In the genomic region with DNA sequence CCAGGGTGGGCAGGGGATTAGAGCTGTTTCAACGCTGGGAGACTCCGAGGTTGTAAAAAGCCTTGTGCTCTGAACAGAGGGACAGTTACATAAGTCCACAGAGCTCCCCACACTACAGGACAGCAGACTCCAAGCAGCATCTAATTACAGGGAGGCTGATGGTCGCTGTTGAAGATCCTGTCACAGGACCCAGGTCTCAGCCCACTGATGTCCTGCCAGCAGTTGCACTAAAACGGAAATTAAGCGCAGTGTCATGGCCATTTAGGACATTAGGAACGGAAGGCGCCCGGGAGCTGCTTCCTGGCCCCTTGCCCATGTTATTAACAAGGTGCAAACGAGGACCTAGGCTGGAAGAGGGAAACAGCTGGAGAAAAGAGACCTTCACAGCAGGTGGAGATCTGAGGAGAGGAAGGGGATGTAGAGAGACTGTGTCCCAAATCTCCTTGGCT, we compare ENCODE assay signal across 9 mouse cellular contexts.
DNase-seq lines count a peak whose midpoint lies in the region; ATAC-seq and TF ChIP-seq lines count a peak whose summit lies in the region.
"Had no signal": no experiment of that assay in that cellular context is flagged by ENCODE, and none has a peak within 500 bp of the region (broad histone marks: within the 10 kb centered on the region; RNA-seq: fewer than 3 reads in every experiment).

No protein-coding gene starts in this region.

- H3K27ac ChIP-seq in midbrain, postnatal 0 days (ENCODE audit: low read depth, low read length): no peak overlapping the region
- H3K27ac ChIP-seq in midbrain, embryonic 13.5 days: no peak overlapping the region
- H3K27ac ChIP-seq in neural tube, embryonic 15.5 days (replicated peaks): peak overlapping the region; percentile 33; the same call in 1 of the 2 replicates
- H3K27ac ChIP-seq: embryonic facial prominence, embryonic 12.5 days had no signal

- H3K9me3 ChIP-seq in midbrain, postnatal 0 days (ENCODE audit: low read length): no peaks in the 10 kb centered on the region
- no peaks in the 10 kb centered on the region for H3K9me3 ChIP-seq in midbrain, embryonic 13.5 days
- H3K9me3 ChIP-seq in neural tube, embryonic 15.5 days (replicated peaks): no peaks in the 10 kb centered on the region
- H3K9me3 ChIP-seq: embryonic facial prominence, embryonic 12.5 days had no signal

- no peak overlapping the region for H3K4me2 ChIP-seq in midbrain, postnatal 0 days (ENCODE audit: low read depth, low read length, poor library complexity, severe bottlenecking)
- H3K4me2 ChIP-seq in midbrain, embryonic 13.5 days (replicated peaks): no peak overlapping the region
- no peak overlapping the region for H3K4me2 ChIP-seq in neural tube, embryonic 15.5 days
- H3K4me2 ChIP-seq: embryonic facial prominence, embryonic 12.5 days had no signal

- no peak for ATAC-seq in midbrain, postnatal 0 days (ENCODE audit: low FRiP score)
- ATAC-seq in midbrain, embryonic 13.5 days: no peak
- peak; percentile 38; the same call in 1 of the 2 replicates for ATAC-seq in neural tube, embryonic 15.5 days (ENCODE audit: low FRiP score)
- ATAC-seq in megakaryocyte progenitor cell, adult 5-6 weeks (replicated peaks; ENCODE audit: poor library complexity): no peak

- DNase-seq in midbrain, postnatal 0 days (ENCODE audit: low spot score): peak; percentile 72
- DNase-seq in cerebellum, postnatal 14 days: peak; percentile 79 to 80
- DNase-seq in heart, postnatal 10 days: peak; percentile 73 to 76
- DNase-seq in layer of hippocampus, adult 8-10 months (ENCODE audit: low spot score in 2 of 2): peak; percentile 25 to 34
- DNase-seq in urinary bladder, postnatal 4 days (ENCODE audit: low spot score in 2 of 2): no peak

- H3K4me3 ChIP-seq in midbrain, postnatal 0 days (ENCODE audit: low read depth, low read length): no peak overlapping the region
- no peak overlapping the region for H3K4me3 ChIP-seq in midbrain, embryonic 13.5 days (replicated peaks)
- no peak overlapping the region for H3K4me3 ChIP-seq in neural tube, embryonic 15.5 days (replicated peaks)
- H3K4me3 ChIP-seq: embryonic facial prominence, embryonic 12.5 days had no signal

- no peaks in the 10 kb centered on the region for H3K27me3 ChIP-seq in midbrain, postnatal 0 days (ENCODE audit: insufficient read depth, low read length)
- peaks cover 8% of the 10 kb centered on the region; the same call in 1 of the 2 replicates for H3K27me3 ChIP-seq in midbrain, embryonic 13.5 days
- 0 out of 2 replicates have a peak, but pooled peaks cover 5% of the 10 kb centered on the region for H3K27me3 ChIP-seq in neural tube, embryonic 15.5 days (replicated peaks)
- H3K27me3 ChIP-seq: embryonic facial prominence, embryonic 12.5 days had no signal

- TF ChIP-seq CTCF in midbrain, postnatal 0 days (IDR thresholded peaks at IDR 0.05): no peak

- H3K36me3 ChIP-seq in midbrain, postnatal 0 days (ENCODE audit: insufficient read depth, low read length): no peaks in the 10 kb centered on the region
- no peaks in the 10 kb centered on the region for H3K36me3 ChIP-seq in midbrain, embryonic 13.5 days
- H3K36me3 ChIP-seq in neural tube, embryonic 15.5 days: no peaks in the 10 kb centered on the region
- H3K36me3 ChIP-seq: embryonic facial prominence, embryonic 12.5 days had no signal

- no peak overlapping the region for H3K9ac ChIP-seq in midbrain, postnatal 0 days (replicated peaks; ENCODE audit: low read length, poor library complexity, severe bottlenecking)
- no peak overlapping the region for H3K9ac ChIP-seq in midbrain, embryonic 13.5 days (replicated peaks)
- no peak overlapping the region for H3K9ac ChIP-seq in neural tube, embryonic 15.5 days (replicated peaks)
- H3K9ac ChIP-seq: embryonic facial prominence, embryonic 12.5 days had no signal

- WGBS in midbrain, postnatal 0 days: 37% methylated on average over 9 of the region's 9 CpGs
- WGBS in midbrain, embryonic 13.5 days: 36% methylated on average over 9 of the region's 9 CpGs
- WGBS in neural tube, embryonic 15.5 days: 12% methylated on average over 9 of the region's 9 CpGs

- intact Hi-C loops in heart, postnatal 10 days (cut with DNase I): loop anchor here (2.0 to 5.0 kb wide), 2 partner anchors 37 to 110 kb away; a partner anchor contains a TSS

- peaks cover 9% of the 10 kb centered on the region; the same call in 1 of the 2 replicates for H3K4me1 ChIP-seq in midbrain, postnatal 0 days (ENCODE audit: insufficient read depth, low read length)
- H3K4me1 ChIP-seq in midbrain, embryonic 13.5 days (replicated peaks): peaks cover 26% of the 10 kb centered on the region
- peaks cover 23% of the 10 kb centered on the region for H3K4me1 ChIP-seq in neural tube, embryonic 15.5 days

Comparison
In these comparisons a context has a peak if more than half of its experiments do, and no peak if none do; other contexts are left out.
1. DNase-seq: peak in midbrain, postnatal 0 days (single experiment), cerebellum, postnatal 14 days (2 of 2), heart, postnatal 10 days (2 of 2) and layer of hippocampus, adult 8-10 months (2 of 2); none in urinary bladder, postnatal 4 days (0 of 2).